Mouse (Mus musculus) layer of hippocampus, adult 9-11 months (tissue): Measurements from ENCODE around the gene Hecw2.

Experiments
- DNase-seq: peaks from one replicate; pipeline ENCODE4 v3.0.0; 2022

Gene Hecw2

GRCm38 (mm10) chr1:53775036-53775435, 419.9 kb downstream of the Hecw2 start:
- no peak for DNase-seq

GRCm38 (mm10) chr1:53774571-53774970, 420.4 kb downstream of the Hecw2 start:
- DNase-seq = no peak

GRCm38 (mm10) chr1:53773994-53774393, 421.0 kb downstream of the Hecw2 start:
- peak; percentile 14 for DNase-seq

GRCm38 (mm10) chr1:53772967-53773366, 422.0 kb downstream of the Hecw2 start:
- no peak for DNase-seq

GRCm38 (mm10) chr1:53771476-53771875, 423.5 kb downstream of the Hecw2 start:
- DNase-seq = no peak

GRCm38 (mm10) chr1:53766112-53766511, 428.9 kb downstream of the Hecw2 start:
- no peak for DNase-seq

GRCm38 (mm10) chr1:53757316-53757715, 437.7 kb downstream of the Hecw2 start:
- no peak for DNase-seq
